Mouse (Mus musculus) liver, embryonic 13.5 days (tissue): Measurements from ENCODE around the gene Eml2. TPM values are rescaled to one million over a fixed set of nuclear protein-coding genes. Genes with fewer than 3 reads are reported as not detected.
A peak's percentile ranks its signal among the peaks of the same experiment; 100 is the strongest.

Experiments used
- ATAC-seq: fragments of 200-750 bp; cut with Nextera tagmentation; 2 replicates; pipeline ENCODE4 v1.8.0; 2017; ENCODE audit warnings: low read depth, mild to moderate bottlenecking, moderate number of reproducible peaks, moderate library complexity
- DNase-seq: peaks from one replicate; pipeline ENCODE4 v3.0.0; 2022
- H3K27ac ChIP-seq: fragments of 300-500 bp; sonication (generic); 2 replicates; pipeline ENCODE4 v1.5.1; 2015; ENCODE audit warnings: moderate library complexity, mild to moderate bottlenecking, inconsistent platforms
- H3K27me3 ChIP-seq: fragments of 300-500 bp; sonication (generic); 2 replicates; pipeline ENCODE4 v1.6.1; 2015; ENCODE audit warnings: mild to moderate bottlenecking, inconsistent platforms
- H3K36me3 ChIP-seq: fragments of 300-500 bp; sonication (generic); 2 replicates; pipeline ENCODE4 v1.6.1; 2015; ENCODE audit warnings: mild to moderate bottlenecking, inconsistent platforms
- H3K4me1 ChIP-seq: fragments of 300-500 bp; sonication (generic); replicated peaks from 2 replicates; pipeline ENCODE4 v1.6.1; 2015; ENCODE audit warnings: inconsistent platforms
- H3K4me2 ChIP-seq: fragments of 300-500 bp; sonication (generic); 2 replicates; pipeline ENCODE4 v1.6.1; 2015; ENCODE audit warnings: inconsistent platforms, mild to moderate bottlenecking, moderate library complexity
- H3K4me3 ChIP-seq: fragments of 300-500 bp; sonication (generic); replicated peaks from 2 replicates; pipeline ENCODE4 v1.5.1; 2015; ENCODE audit warnings: mild to moderate bottlenecking, inconsistent platforms
- H3K9ac ChIP-seq: fragments of 300-500 bp; sonication (generic); 2 replicates; pipeline ENCODE4 v1.6.1; 2015; ENCODE audit warnings: mild to moderate bottlenecking, inconsistent platforms
- H3K9me3 ChIP-seq: fragments of 300-500 bp; sonication (generic); replicated peaks from 2 replicates; pipeline ENCODE4 v1.6.1; 2016; ENCODE audit warnings: inconsistent platforms
- WGBS: fragments of 180-500 bp; shearing (Covaris S2); methylation state at CpG from one replicate; pipeline ENCODE4 v1.1.7; 2015; ENCODE audit not compliant: insufficient replicate concordance; 5-methylcytosine and 5-hydroxymethylcytosine counted together
- polyA plus RNA-seq: library from polyadenylated mRNA; unstranded; fragments of >200 nt; fragmentation: Nextera tagmentation; extraction: Ambion mirVana; gene quantifications from 2 replicates; pipeline ENCODE4 v1.2.1, GENCODE M21; 2015

Gene Eml2
- 3.6 and 4.4 TPM in 2 replicates for polyA plus RNA-seq

GRCm38 (mm10) chr7:19175708-19176515 lies at the start of gene Eml2:
Gene Eml2 (plus strand): TSS chr7:19176421.
- Histone ChIP-seq H3K4me3 (0 out of 2 replicates have a peak within 1 kb of the TSS, but pooled peaks have one; percentile 8), H3K4me1 (peaks cover 49% of the 10 kb centered on the region), H3K36me3 (no peaks in the 10 kb centered on the region), H3K27me3 (peaks cover 87% of the 10 kb centered on the region), H3K9me3 (no peaks in the 10 kb centered on the region), H3K27ac (no peak within 1 kb of the TSS), H3K9ac (no peak within 1 kb of the TSS), H3K4me2 (no peak within 1 kb of the TSS)
- 3% methylated on average over 30 of the region's 30 CpGs for whole genome bisulfite sequencing
- DNase-seq (no peak), ATAC-seq (no peak)

DNA sequence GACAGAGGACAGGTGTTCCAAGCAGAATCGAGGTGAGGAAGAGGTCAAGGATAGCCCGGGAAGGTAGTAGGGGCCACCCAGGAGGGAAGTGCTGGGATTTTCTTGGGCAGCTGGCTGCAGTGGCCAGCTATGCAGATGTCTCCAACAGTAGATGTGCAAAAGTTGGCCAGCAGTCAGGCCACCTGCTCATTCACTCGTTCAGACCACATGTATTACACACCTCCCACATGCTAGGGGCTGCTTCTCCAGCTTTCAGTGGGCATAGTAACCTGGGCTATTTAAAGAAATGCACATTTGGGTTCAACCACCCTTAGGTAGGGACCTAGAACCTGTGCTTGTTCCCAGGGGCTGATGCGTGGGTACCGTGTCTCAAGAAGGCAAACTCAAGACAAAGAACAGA lies 48.5 kb upstream of the Eml2 start:
- no peak overlapping the region for H3K4me2 ChIP-seq
- peaks cover 22% of the 10 kb centered on the region for H3K4me1 ChIP-seq
- no peaks in the 10 kb centered on the region for H3K9me3 ChIP-seq
- H3K4me3 ChIP-seq: no peak overlapping the region
- no peak for DNase-seq
- H3K36me3 ChIP-seq: 0 out of 2 replicates have a peak, but pooled peaks cover 7% of the 10 kb centered on the region
- H3K9ac ChIP-seq: no peak overlapping the region
- no peaks in the 10 kb centered on the region for H3K27me3 ChIP-seq
- H3K27ac ChIP-seq: no peak overlapping the region
- ATAC-seq: no peak
- WGBS: 85% methylated on average over 5 of the region's 5 CpGs

- H3K4me2 ChIP-seq: no peak overlapping the region
- no peak for DNase-seq
- no peak overlapping the region for H3K27ac ChIP-seq
- no peak overlapping the region for H3K4me3 ChIP-seq
- no peak for ATAC-seq
- no peaks in the 10 kb centered on the region for H3K9me3 ChIP-seq
- no peaks in the 10 kb centered on the region for H3K27me3 ChIP-seq
- peaks cover 23% of the 10 kb centered on the region for H3K4me1 ChIP-seq
- H3K9ac ChIP-seq: no peak overlapping the region
- WGBS: 83% methylated on average over 5 of the region's 5 CpGs
- peaks cover 7% of the 10 kb centered on the region; the same call in 1 of the 2 replicates for H3K36me3 ChIP-seq
These were observed 46.8 kb upstream of the Eml2 start for GRCm38 (mm10) chr7:19129396-19129795.

- Histone ChIP-seq H3K4me1 (peaks cover 23% of the 10 kb centered on the region), H3K9me3 (no peaks in the 10 kb centered on the region), H3K36me3 (peaks cover 16% of the 10 kb centered on the region), H3K4me2 (peak overlapping the region; percentile 72), H3K9ac (no peak overlapping the region), H3K27me3 (no peaks in the 10 kb centered on the region), H3K4me3 (peak overlapping the region; percentile 48; the same call in 1 of the 2 replicates), H3K27ac (0 out of 2 replicates have a peak overlapping the region, but pooled peaks have one; percentile 73)
- no peak for DNase-seq
- ATAC-seq: no peak
- 30% methylated on average over 4 of the region's 4 CpGs for WGBS
These were observed 45.6 kb upstream of the Eml2 start for GRCm38 (mm10) chr7:19130657-19131056.

GRCm38 (mm10) chr7:19131324-19131848 lies 44.8 kb upstream of the Eml2 start:
- Histone ChIP-seq H3K9me3 (no peaks in the 10 kb centered on the region), H3K27me3 (no peaks in the 10 kb centered on the region), H3K9ac (peak overlapping the region; percentile 53), H3K4me2 (peak overlapping the region; percentile 72), H3K4me1 (peaks cover 23% of the 10 kb centered on the region), H3K27ac (peak overlapping the region; percentile 73; the same call in 1 of the 2 replicates), H3K4me3 (peak overlapping the region; percentile 48), H3K36me3 (peaks cover 19% of the 10 kb centered on the region)
- ATAC-seq: peak; percentile 95
- peak; percentile 89 for DNase-seq
- WGBS: 2% methylated on average over 38 of the region's 39 CpGs

DNA sequence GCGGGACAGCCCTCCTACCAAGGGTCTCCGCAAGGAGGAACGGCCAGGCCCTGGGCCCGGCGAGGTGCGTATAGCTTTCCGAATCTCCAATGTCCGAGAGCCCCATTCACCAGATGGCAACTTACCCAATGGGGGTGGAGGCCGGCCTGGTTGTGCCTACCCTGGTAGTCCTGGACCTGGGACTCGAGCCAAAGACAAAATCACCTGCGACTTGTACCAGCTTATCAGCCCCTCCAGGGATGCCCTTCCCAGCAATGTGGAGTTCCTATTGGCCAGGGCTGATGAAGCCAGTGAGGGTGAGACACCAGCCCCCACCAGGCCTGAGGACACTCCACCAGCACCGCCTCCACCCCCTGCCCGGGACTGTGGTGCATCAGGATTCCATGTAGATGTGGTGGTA lies 40.1 kb upstream of the Eml2 start:
- no peak for DNase-seq
- no peak for ATAC-seq
- Histone ChIP-seq H3K4me1 (peaks cover 12% of the 10 kb centered on the region), H3K36me3 (peaks cover 56% of the 10 kb centered on the region), H3K27me3 (no peaks in the 10 kb centered on the region), H3K4me2 (no peak overlapping the region), H3K27ac (no peak overlapping the region), H3K9me3 (no peaks in the 10 kb centered on the region), H3K4me3 (no peak overlapping the region), H3K9ac (no peak overlapping the region)
- WGBS: 86% methylated on average over 13 of the region's 13 CpGs

DNA sequence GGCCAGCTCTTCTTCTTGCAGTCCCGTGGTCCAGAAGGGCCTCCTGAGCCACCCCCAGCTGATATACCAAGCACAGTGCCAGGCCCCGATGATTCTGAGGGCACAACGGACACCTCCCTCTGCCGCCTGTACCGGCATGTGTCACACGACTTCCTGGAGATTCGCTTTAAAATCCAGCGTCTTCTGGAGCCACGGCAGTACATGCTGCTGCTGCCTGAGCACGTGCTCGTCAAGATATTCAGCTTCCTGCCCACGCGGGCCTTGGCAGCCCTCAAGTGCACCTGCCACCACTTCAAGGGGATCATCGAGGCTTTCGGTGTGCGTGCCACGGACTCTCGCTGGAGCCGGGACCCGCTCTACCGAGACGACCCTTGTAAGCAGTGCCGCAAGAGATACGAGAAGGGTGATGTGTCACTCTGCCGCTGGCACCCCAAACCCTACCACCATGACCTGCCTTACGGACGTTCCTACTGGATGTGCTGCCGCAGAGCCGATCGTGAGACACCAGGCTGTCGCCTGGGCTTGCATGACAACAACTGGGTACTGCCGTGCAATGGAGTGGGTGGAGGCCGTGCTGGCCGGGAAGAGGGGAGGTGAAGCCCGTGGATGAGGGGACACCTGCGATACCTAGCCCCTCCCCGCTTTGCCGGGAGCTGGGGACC lies 39.4 kb upstream of the Eml2 start:
- WGBS: 86% methylated on average over 38 of the region's 38 CpGs
- Histone ChIP-seq H3K9ac (no peak overlapping the region), H3K4me1 (peaks cover 6% of the 10 kb centered on the region), H3K36me3 (peaks cover 56% of the 10 kb centered on the region), H3K4me3 (no peak overlapping the region), H3K27ac (no peak overlapping the region), H3K27me3 (no peaks in the 10 kb centered on the region), H3K9me3 (no peaks in the 10 kb centered on the region), H3K4me2 (no peak overlapping the region)
- ATAC-seq (no peak), DNase-seq (no peak)

- peaks cover 56% of the 10 kb centered on the region for H3K36me3 ChIP-seq
- no peak overlapping the region for H3K4me3 ChIP-seq
- 49% methylated on average over 5 of the region's 5 CpGs for WGBS
- H3K27ac ChIP-seq: no peak overlapping the region
- no peaks in the 10 kb centered on the region for H3K9me3 ChIP-seq
- H3K27me3 ChIP-seq: no peaks in the 10 kb centered on the region
- no peak overlapping the region for H3K4me2 ChIP-seq
- H3K9ac ChIP-seq: no peak overlapping the region
- 0 out of 2 replicates have a peak, but pooled peaks cover 2% of the 10 kb centered on the region for H3K4me1 ChIP-seq
- ATAC-seq: no peak
- DNase-seq: no peak
These were observed 38.8 kb upstream of the Eml2 start for GRCm38 (mm10) chr7:19137380-19137779.

DNA sequence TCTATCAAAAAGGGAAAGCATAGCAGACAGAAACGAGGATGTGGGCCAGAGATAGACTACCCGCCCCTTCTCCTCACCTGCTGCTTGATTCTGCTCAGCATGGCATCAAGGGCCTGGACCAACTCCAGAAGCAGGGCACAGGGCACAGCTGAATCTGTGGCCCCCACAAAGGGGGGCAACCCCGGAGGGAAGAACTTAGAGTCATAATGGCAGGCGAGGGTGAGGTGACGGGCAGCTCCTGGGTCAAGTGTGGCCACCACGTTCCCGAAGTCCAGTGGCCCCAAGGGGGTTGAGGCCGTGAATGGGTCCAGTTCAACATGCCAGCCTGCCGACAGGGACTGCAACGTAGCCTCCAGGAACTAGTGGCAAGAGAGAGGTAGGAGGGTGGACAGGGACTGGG lies 29.4 kb upstream of the Eml2 start:
- no peak overlapping the region for H3K4me3 ChIP-seq
- H3K36me3 ChIP-seq: peaks cover 7% of the 10 kb centered on the region
- no peak overlapping the region for H3K4me2 ChIP-seq
- no peak overlapping the region for H3K9ac ChIP-seq
- peaks cover 29% of the 10 kb centered on the region for H3K4me1 ChIP-seq
- H3K9me3 ChIP-seq: no peaks in the 10 kb centered on the region
- H3K27ac ChIP-seq: no peak overlapping the region
- 75% methylated on average over 10 of the region's 10 CpGs for WGBS
- DNase-seq (no peak), ATAC-seq (no peak)
- H3K27me3 ChIP-seq: no peaks in the 10 kb centered on the region

DNA sequence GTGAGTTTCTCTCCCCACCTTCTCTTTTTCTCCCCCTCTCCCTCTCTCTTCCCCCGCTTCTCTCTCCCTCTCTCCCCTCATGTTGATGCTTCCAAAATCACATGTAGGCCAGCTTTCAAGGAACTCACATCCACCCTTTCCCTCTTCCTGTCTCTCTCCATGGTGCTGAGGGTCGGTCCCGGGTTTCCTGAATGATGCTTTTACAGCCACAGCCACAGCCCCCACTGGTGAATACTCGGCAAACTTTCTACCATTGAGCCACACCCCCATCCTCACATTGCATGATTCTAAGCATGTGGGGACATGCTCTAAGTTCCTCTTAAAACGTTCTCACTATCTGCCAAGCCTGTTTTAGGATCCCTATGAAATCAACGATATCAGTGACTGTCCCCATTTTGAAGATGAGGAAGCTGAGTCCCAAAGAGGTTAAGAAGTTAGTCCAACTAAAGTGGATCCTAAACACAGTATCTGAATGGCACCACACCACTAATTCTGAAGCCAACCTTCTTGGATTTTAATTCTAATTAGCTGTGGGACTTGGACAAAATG lies 28.6 kb upstream of the Eml2 start:
- peak overlapping the region; percentile 77; the same call in 1 of the 2 replicates for H3K4me3 ChIP-seq

More for the DNA sequence above, 28.6 kb upstream of the Eml2 start:
- WGBS: 34% methylated on average over 6 of the region's 6 CpGs
- Histone ChIP-seq H3K9ac (no peak overlapping the region), H3K9me3 (no peaks in the 10 kb centered on the region), H3K36me3 (peaks cover 14% of the 10 kb centered on the region), H3K4me2 (peak overlapping the region; percentile 96), H3K4me1 (peaks cover 29% of the 10 kb centered on the region), H3K27ac (no peak overlapping the region), H3K27me3 (no peaks in the 10 kb centered on the region)
- DNase-seq (no peak), ATAC-seq (no peak)
